Mouse (Mus musculus): Measurements from ENCODE around the gene Zbtb16. TPM values are rescaled to one million over a fixed set of nuclear protein-coding genes. Genes with fewer than 3 reads are reported as not detected.

Gene Zbtb16
- polyA plus RNA-seq, 2 experiments from 2014 or later, result not detected

DNA sequence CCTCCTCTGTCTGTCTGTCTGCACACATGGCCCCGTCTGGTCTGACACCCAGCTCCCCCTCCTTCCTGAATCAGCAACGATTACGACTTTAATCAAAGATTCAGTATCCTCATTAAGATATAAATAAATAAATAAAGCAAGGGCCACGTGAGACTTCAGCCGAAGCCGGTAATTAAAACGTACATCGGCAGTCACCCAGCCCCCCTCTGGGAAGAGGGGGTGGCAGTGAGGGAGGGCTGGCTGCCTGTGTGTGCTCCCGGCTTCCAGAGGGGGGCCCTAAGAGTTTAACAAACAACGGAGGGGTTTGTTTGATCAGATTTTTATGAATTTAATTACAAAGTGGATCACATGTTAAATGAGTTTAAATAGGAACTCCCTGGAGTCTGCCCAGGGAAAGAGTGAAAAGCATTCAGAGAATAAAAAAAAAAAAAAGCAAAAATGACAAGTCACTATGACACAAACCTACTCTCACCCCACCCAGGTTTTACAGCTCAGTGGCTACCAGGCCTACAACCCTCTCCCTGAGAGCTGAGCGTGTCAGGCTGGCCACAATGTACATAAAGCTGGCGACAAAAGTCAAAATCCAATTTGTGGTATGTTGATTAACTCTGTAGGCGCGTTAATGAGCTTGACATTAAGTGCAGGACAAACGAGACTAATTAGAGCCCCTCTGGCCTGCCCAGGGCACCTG is 173.5 kb downstream of the Zbtb16 start:
- ATAC-seq, result no peak

GRCm38 (mm10) chr9:48661225-48662023 is 174.6 kb downstream of the Zbtb16 start:
- no peak for ATAC-seq

GRCm38 (mm10) chr9:48655525-48656169 is 180.4 kb downstream of the Zbtb16 start:
- ATAC-seq, result no peak

- no peak for ATAC-seq
These were observed 181.3 kb downstream of the Zbtb16 start for GRCm38 (mm10) chr9:48654730-48655129.

- ATAC-seq, result no peak
These were observed 182.5 kb downstream of the Zbtb16 start for GRCm38 (mm10) chr9:48653399-48654070.

DNA sequence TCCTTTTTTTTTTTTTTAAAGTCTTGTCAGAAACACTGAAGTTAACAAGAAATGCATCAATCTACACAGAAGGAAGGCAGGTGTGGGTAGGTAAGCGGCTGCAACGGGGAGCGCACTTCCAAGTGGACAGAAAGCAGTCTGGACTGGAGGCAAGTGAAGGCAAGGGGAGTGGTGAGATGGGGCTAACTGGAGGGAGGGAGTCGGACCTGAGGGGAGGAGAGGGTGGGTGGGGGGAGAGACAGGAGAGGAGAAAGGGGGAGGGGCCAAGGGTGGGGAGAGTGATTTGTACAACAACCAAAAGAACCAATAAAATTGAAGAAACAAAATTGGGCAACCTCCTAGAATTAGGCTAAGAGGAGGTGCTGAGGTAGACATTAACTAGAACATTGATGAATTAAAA is 184.0 kb downstream of the Zbtb16 start:
- no peak for ATAC-seq

GRCm38 (mm10) chr9:48650846-48651245 is 185.2 kb downstream of the Zbtb16 start:
- no peak for ATAC-seq

DNA sequence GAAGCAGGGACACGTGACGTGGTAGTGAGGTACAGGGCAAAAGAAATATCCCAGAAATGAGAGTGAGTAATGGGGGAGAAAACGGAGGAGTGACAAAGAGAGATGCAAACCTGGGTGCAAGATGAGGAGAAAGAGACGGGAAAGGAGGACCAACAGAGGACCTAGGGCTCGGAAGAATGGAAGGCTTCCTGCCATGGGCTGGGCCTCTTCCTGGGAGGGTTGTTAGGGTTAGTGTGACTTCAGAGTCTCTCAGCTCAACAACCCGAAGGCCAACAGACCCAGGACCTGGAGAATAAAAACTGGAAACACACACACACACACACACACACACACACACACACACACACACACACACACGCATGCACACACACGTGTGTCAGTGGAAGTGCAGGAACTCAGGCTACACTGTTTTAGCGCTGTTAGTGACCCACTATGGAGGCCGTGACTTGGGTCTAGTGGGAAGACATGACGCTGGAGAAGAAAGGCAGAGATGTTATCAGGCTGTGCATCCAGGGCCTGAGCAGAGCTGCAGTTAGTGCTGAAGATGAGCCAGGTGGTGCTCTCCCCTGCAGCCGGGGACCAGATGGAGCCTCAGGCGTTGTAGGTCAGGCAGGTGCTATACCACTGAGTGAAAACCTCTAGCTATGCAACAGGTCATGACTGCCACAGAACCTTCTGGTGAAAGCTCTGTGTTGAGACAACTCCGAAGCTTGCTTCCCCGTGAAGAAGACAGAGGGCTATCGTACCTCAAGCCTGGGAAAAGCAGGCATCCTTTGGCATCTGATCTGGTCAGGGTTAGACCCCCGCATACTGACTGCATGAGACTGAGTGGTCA is 186.0 kb downstream of the Zbtb16 start:
- ATAC-seq, result no peak

GRCm38 (mm10) chr9:48649098-48649766 is 186.8 kb downstream of the Zbtb16 start:
- ATAC-seq, result no peak

DNA sequence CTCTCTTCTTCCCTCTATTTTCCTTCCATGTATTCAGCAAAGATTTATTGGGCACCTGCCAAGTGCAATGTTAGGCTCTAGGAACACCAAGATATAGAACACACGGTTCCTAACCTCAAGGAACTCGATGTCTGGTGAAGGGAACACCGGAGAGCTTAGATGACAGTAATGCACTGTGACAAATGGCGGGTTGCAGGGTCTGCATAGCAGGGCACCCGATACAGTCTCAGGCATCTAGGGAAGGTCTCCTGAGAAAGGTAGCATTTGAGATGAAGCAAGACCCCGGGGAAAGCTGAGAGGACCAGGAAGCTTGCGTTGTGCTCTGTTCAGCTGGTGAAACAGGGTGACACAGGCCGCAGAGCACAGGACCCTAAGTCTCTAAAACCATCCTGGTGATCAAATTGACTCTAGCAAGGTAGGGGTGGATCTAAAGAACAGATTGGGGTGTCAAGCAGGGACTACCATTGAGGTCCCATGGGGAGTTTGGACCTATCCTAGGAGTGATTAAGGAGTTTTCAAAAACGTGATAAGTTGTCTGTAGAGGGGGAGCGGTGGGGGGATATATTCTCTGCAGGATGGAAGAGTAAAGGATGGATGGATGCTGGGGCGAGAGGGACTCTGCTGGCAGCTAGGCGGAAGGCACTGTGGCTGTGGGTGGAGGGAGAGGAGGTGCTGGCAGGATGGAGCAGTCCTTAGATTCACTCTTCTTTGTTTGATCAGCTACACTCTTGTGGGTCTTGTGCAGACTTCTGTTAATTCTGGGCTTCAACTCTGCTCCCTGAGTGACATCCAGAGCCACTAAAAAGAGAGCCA is 187.5 kb downstream of the Zbtb16 start:
- no peak for ATAC-seq

DNA sequence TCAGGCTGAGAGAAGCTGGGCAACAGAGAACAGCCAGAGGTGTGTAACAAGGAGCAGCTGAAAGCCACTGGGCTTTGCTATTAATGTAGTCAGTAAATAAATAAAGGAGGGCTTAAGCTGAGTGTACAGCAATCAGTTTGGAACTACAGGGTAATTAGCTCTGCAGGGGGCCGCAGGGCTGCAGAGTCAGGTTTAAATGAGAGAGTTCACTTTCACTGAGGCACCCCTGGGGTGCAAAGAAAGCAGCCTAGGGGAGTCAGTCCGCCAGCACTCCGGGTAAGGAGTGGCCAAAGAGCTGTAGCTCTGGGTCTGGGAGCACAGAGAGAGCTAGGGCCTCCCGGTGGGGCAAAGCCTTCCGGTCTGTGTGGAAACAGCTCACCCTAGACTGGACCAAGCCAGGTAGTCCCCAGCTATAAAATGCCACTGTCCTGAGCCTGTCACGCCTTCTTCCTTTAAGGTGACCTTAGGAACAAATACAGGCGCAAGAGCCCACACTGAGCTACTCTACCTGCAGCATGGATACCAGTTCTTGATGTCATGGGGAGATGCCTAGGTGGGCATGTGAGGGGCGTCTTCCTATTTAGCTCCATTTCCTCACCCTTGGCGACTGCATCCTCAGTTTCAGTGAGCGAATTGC is 188.3 kb downstream of the Zbtb16 start:
- ATAC-seq, result no peak

DNA sequence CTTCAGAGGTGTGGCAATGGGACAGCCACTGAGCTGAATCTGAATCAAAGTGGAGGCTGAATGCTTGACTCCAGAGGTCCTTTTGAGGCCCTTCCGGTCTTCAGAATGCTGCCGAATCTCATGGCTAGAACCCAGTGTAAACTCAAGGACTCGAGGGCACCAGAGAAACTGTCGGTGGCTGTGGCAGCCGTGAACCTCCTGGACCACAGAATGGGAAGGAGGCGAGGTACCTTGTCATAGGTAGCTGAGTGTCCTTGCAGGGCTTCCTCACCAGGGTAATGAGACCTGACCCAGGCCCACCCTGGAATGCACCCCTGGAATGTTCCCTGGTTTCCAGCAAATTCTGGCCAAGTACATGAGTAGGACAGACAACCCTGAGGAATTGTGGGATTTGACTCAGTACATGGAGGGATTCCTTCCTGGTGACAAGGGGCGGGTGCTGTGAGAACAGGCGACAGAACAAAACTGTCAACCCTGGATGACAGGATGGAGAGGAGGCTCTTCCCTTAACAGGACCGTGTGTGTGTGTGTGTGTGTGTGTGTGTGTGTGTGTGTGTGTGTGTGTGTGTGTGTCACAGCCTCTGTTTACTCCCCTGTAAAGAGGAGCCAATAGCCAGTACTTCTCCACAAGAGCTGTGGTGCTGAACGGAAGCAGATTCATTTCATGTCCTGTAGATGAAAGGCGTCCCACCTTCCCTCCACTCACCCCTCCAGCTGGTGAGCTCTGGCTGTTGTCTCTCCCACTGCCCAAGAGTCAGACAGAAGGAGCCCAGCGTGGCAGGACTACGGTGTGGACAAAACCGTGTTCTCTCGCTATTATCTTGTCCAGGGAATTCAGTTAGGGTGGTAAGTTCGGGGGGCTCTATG is 189.0 kb downstream of the Zbtb16 start:
- ATAC-seq, result no peak

- ATAC-seq, result no peak
These were observed 189.8 kb downstream of the Zbtb16 start for GRCm38 (mm10) chr9:48646251-48646650.

DNA sequence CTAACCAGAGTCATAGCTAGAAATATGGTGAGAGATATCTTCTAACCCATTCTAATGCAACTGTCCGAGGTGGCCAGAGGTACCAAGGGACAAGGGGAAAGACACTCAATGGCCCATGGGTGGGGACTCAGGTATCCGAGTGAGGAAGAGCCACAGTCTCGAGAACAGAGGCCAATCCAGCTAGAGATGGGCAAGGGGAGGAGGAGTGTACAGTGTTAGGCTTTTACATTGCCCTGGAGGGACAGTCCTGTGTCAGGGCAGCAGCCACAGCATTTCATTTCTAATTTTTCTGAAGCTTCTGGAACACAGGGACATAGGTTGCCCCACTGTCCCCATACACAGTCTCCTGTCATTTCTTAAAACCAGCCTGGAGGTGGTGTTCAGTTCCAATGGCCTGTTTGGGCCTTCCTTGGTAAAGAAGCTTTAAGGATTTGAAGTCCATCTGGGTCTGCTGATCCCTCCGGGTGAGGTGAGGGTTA is 190.3 kb downstream of the Zbtb16 start:
- no peak for ATAC-seq

DNA sequence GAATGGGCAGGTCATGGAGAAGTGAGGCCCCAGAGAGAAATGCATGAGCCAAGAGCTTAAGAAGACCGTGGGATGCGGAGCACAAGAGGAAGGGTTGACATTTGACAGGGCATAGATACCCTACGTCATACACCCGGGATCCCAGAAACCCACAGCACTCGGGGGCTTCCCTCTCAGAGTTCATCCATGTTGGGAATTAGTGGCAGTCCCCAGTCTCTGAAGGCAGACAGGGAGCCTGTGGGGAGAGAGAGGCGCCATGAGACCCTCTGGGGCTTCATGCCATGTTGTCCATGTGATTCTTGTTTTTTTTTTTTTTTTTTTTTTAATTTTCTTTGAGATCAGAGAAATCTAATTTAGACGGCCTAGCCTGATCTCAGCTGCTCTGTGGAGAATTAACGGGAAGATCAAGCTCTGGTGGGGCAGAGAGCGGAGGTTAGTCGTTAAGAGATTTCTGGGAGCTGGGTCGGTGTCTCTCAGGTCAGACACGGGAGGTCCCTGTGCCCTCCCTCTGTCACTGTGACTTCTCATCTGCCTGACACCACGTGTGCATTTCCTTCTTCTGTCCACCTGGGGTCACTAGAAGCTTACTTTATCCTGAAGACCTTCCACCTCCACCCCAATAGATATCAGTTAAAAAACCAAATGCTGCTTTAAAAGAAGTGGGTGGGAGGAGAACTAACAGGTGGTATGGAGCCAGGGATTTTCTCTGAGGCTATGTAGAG is 190.9 kb downstream of the Zbtb16 start:
- no peak for ATAC-seq

DNA sequence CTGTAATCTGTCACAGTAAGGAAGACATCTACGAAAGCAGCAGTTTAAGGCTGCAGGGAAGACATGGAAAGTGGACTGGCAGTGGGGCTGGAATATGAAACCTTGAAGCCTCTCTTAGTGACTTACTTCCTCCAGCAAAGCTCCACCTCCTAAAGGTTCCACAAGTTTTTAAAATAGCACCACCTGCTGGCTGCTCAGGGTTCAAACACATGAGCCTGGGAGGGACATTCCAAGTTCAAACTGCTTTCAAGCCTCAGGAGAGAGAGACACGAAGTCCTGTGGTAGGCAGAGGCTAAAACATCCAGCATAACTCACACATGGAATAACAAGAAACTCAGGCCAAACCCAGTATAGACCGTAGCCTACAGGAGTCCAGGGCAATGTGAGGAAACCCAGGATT is 191.6 kb downstream of the Zbtb16 start:
- no peak for ATAC-seq

GRCm38 (mm10) chr9:48641636-48642035 is 194.4 kb downstream of the Zbtb16 start:
- ATAC-seq, result no peak

- ATAC-seq, result no peak
These were observed 195.1 kb downstream of the Zbtb16 start for GRCm38 (mm10) chr9:48640881-48641280.
